Mouse (Mus musculus) left cerebral cortex, postnatal 25 days (tissue): ENCODE measurements around the gene Crnkl1. TPM values are rescaled to one million over a fixed set of nuclear protein-coding genes. Genes with fewer than 3 reads are reported as not detected.
A peak's percentile ranks its signal among the peaks of the same experiment; 100 is the strongest.
"Not testable (repeated sequence)": the region's sequence is repeated elsewhere in the genome, so short reads cannot be mapped to it uniquely, and the experiment has no call there.

ENCODE experiments used
- DNase-seq, 2 experiments: peaks; one replicate each; pipeline ENCODE4 v3.0.0; 2022; ENCODE audit warnings: low spot score in 2 of 2, mixed read lengths in 1 of 2
- intact Hi-C: fragments of 180-260 bp; cut with DNase I; formaldehyde crosslinking; loops from one replicate; pipeline ENCODE4 v1.15.1; 2025
- total RNA-seq, 2 experiments: library from RNA; stranded (reverse); gene quantifications; 2 replicates each; pipeline ENCODE4 v1.2.3; 2021

Crnkl1 gene
- total RNA-seq, 2 experiments from 2014 or later = 19.5 to 20.2 TPM

- DNase-seq = peak in 1 of 2 experiments; percentile 58
- intact Hi-C loops = no loop called here
Observed at GRCm38 (mm10) chr2:145944286-145944685, 9.5 kb upstream of the Crnkl1 start.

GRCm38 (mm10) chr2:145941403-145941802, 6.6 kb upstream of the Crnkl1 start:
- no peak for DNase-seq
- intact Hi-C loops = no loop called here

GRCm38 (mm10) chr2:145936975-145937374, 2.2 kb upstream of the Crnkl1 start:
- intact Hi-C loops = no loop called here
- DNase-seq = no peak

- intact Hi-C loops = no loop called here
- no peak for DNase-seq
Observed at GRCm38 (mm10) chr2:145920941-145921650, 13.7 kb downstream of the Crnkl1 start.

GRCm38 (mm10) chr2:145905884-145906283, 28.9 kb downstream of the Crnkl1 start:
- DNase-seq, intact Hi-C loops: not testable (repeated sequence)

GRCm38 (mm10) chr2:145905156-145905555, 29.7 kb downstream of the Crnkl1 start:
- intact Hi-C loops = no loop called here

GRCm38 (mm10) chr2:145903983-145904616, 30.7 kb downstream of the Crnkl1 start:
- intact Hi-C loops = loop anchor here (2.0 kb wide), 1 partner anchor 203 kb away; no protein-coding TSS in a partner anchor
- DNase-seq = no peak

More at GRCm38 (mm10) chr2:145905156-145905555, 29.7 kb downstream of the Crnkl1 start:
- no peak for DNase-seq

- DNase-seq = peak; percentile 91 to 94
- intact Hi-C loops = loop anchor here (2.0 kb wide), 1 partner anchor 202 kb away; no protein-coding TSS in a partner anchor
Observed at GRCm38 (mm10) chr2:145903061-145903901, 31.5 kb downstream of the Crnkl1 start.

- intact Hi-C loops = loop anchor here (2.0 kb wide), 1 partner anchor 201 kb away; no protein-coding TSS in a partner anchor
- DNase-seq = no peak
Observed at GRCm38 (mm10) chr2:145901861-145902260, 33.0 kb downstream of the Crnkl1 start, which contains the start of gene Naa20. TSS of gene Naa20 (plus strand) at chr2:145902099.

GRCm38 (mm10) chr2:145900318-145900717, 34.5 kb downstream of the Crnkl1 start:
- DNase-seq, intact Hi-C loops: not testable (repeated sequence)

- DNase-seq = no peak
- intact Hi-C loops = no loop called here
Observed at GRCm38 (mm10) chr2:145898106-145898505, 36.7 kb downstream of the Crnkl1 start.

- no peak for DNase-seq
- intact Hi-C loops = no loop called here
Observed at GRCm38 (mm10) chr2:145893756-145894155, 41.1 kb downstream of the Crnkl1 start.

- DNase-seq = peak in 1 of 2 experiments; percentile 70
- intact Hi-C loops = no loop called here
Observed at GRCm38 (mm10) chr2:145890571-145890970, 44.2 kb downstream of the Crnkl1 start.

- intact Hi-C loops = no loop called here
Observed at GRCm38 (mm10) chr2:145888766-145889480, 45.9 kb downstream of the Crnkl1 start.

GRCm38 (mm10) chr2:145887937-145888765, 46.7 kb downstream of the Crnkl1 start:
- intact Hi-C loops = no loop called here
- DNase-seq = peak; percentile 60 to 89

More at GRCm38 (mm10) chr2:145888766-145889480, 45.9 kb downstream of the Crnkl1 start:
- DNase-seq = peak in 1 of 2 experiments; percentile 40

- peak; percentile 39 to 81 for DNase-seq
Observed at GRCm38 (mm10) chr2:145884913-145885785, 49.7 kb downstream of the Crnkl1 start.

More at GRCm38 (mm10) chr2:145884913-145885785, 49.7 kb downstream of the Crnkl1 start:
- intact Hi-C loops = loop anchor here (2.0 kb wide), 1 partner anchor 24 kb away; no protein-coding TSS in a partner anchor
